Mouse (Mus musculus): ENCODE measurements around the gene Cdc14a. TPM values are rescaled to one million over a fixed set of nuclear protein-coding genes. Genes with fewer than 3 reads are reported as not detected.
"Not testable (repeated sequence)": the region's sequence is repeated elsewhere in the genome, so short reads cannot be mapped to it uniquely, and the experiment has no call there.

Gene Cdc14a
- polyA plus RNA-seq, 1 experiment from 2014 or later: 4.7 TPM

DNA sequence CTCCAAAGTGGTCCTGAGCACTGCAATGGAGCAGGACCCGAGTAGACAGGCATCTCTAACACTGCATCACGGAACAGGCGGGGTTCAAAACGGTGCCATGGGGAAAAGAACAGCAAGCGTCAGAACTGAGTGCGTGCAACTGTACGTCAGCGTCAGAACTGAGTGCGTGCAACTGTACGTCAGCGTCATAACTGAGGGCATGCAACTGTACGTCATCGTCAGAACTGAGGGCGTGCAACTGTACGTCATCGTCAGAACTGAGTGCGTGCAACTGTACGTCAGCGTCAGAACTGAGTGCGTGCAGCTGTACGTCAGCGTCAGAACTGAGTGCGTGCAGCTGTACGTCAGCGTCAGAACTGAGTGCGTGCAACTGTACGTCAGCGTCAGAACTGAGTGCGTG is 76.3 kb downstream of the Cdc14a start:
- H3K36me3 ChIP-seq (ENCODE audit: control insufficient read depth, insufficient read depth); H3K9me3 ChIP-seq (replicated peaks; ENCODE audit: control insufficient read depth, low read length); H3K4me3 ChIP-seq (ENCODE audit: low read length); H3K27ac ChIP-seq (ENCODE audit: low read length); H3K9ac ChIP-seq (ENCODE audit: low read length); H3K4me2 ChIP-seq (ENCODE audit: low read depth, low read length); H3K27me3 ChIP-seq (ENCODE audit: control insufficient read depth, insufficient read depth, low read length); ATAC-seq (replicated peaks; ENCODE audit: extremely low read depth, insufficient read depth, low FRiP score); H3K4me1 ChIP-seq (ENCODE audit: control insufficient read depth, insufficient read depth, low read length): not testable (repeated sequence)
- 91% methylated on average over 29 of the region's 29 CpGs for WGBS

DNA sequence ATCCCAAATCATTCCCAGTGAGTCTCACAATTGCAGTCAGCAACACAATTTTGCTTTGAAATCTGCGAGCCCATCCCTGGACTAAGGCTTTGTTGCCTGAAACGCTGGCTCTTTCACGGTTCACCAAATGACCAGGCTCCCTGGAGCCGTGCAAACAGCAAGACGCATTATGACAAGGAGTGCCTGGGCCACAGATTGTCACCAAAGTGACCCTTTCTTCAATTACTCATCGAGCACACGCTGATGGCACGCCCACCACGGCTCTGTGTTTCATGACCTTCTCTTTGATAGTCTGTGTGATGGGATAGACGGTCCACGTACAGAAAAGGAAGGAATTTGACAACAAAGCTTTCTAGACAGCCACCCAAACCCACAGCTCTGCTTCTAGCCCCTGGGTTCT is 78.6 kb downstream of the Cdc14a start:
- H3K4me2 ChIP-seq (ENCODE audit: low read depth, low read length): no peak overlapping the region

DNA sequence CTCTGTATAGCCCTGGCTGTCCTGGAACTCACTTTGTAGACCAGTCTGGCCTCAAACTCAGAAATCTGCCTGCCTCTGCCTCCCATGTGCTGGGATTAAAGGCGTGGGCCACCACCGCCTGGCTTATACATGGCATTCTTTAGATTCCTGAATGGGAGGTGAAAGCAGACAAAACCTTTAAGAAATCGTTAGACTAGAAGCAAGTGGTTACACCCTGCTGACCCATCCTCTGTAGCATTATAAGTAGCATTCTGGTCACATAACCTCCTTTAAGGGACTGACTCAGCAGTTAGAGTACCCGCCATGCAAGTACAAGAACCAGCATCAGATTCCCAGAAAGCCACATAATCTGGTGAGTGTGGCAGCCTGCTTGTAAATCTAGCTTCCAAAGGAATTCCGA is 81.6 kb downstream of the Cdc14a start:
- H3K36me3 ChIP-seq (ENCODE audit: control insufficient read depth, insufficient read depth): peaks cover 2% of the 10 kb centered on the region; the same call in 1 of the 2 replicates
- ATAC-seq (replicated peaks; ENCODE audit: extremely low read depth, insufficient read depth, low FRiP score): no peak
- H3K27me3 ChIP-seq (ENCODE audit: control insufficient read depth, insufficient read depth, low read length): no peaks in the 10 kb centered on the region
- H3K4me3 ChIP-seq (ENCODE audit: low read length): no peak overlapping the region
- no peaks in the 10 kb centered on the region for H3K9me3 ChIP-seq (replicated peaks; ENCODE audit: control insufficient read depth, low read length)
- no peaks in the 10 kb centered on the region for H3K4me1 ChIP-seq (ENCODE audit: control insufficient read depth, insufficient read depth, low read length)
- no peak overlapping the region for H3K4me2 ChIP-seq (ENCODE audit: low read depth, low read length)
- no peak overlapping the region for H3K27ac ChIP-seq (ENCODE audit: low read length)
- 84% methylated on average over 5 of the region's 5 CpGs for WGBS
- no peak overlapping the region for H3K9ac ChIP-seq (ENCODE audit: low read length)

More for the DNA sequence above, 78.6 kb downstream of the Cdc14a start:
- no peak overlapping the region for H3K4me3 ChIP-seq (ENCODE audit: low read length)
- no peaks in the 10 kb centered on the region for H3K4me1 ChIP-seq (ENCODE audit: control insufficient read depth, insufficient read depth, low read length)
- ATAC-seq (replicated peaks; ENCODE audit: extremely low read depth, insufficient read depth, low FRiP score): no peak
- 88% methylated on average over 11 of the region's 11 CpGs for WGBS
- H3K9me3 ChIP-seq (replicated peaks; ENCODE audit: control insufficient read depth, low read length): no peaks in the 10 kb centered on the region
- no peak overlapping the region for H3K27ac ChIP-seq (ENCODE audit: low read length)
- H3K9ac ChIP-seq (ENCODE audit: low read length): no peak overlapping the region
- H3K27me3 ChIP-seq (ENCODE audit: control insufficient read depth, insufficient read depth, low read length): no peaks in the 10 kb centered on the region
- H3K36me3 ChIP-seq (ENCODE audit: control insufficient read depth, insufficient read depth): peaks cover 2% of the 10 kb centered on the region; the same call in 1 of the 2 replicates

DNA sequence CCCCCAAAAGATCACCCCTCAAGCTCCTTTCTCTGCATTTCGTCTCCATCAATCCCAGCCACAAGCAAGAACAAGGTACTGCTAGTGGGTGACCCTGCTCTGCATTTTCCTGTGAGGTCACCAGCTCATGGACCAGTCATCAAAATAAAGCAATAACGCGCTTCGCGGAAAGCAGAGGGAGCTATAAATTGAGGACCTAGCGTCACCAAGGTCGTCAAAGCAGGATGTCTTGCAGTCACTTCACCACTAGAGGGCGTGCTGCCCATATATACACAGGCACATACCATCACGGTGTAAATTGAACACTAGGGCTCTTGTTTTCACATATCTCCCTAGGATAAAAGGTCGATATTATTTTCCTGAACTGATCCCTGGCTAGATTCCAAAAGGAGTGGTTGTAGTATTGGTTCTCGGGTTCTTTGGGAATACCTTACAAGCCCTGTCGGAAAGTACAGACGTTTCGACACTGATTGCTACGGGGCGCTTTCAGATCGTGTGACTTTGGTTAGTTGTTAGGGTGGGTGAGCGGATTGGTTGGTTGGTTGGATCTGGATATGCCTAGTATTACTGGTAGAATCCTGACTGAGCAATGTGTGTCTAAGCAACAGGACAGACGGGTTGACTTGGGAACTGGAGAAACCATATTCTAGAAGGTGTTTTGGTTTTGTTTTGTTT is 82.7 kb downstream of the Cdc14a start:
- Histone ChIP-seq H3K27ac (ENCODE audit: low read length) (no peak overlapping the region), H3K27me3 (ENCODE audit: control insufficient read depth, insufficient read depth, low read length) (no peaks in the 10 kb centered on the region), H3K4me2 (ENCODE audit: low read depth, low read length) (peak overlapping the region; percentile 45), H3K9ac (ENCODE audit: low read length) (no peak overlapping the region), H3K36me3 (ENCODE audit: control insufficient read depth, insufficient read depth) (peaks cover 2% of the 10 kb centered on the region; the same call in 1 of the 2 replicates), H3K9me3 (replicated peaks; ENCODE audit: control insufficient read depth, low read length) (no peaks in the 10 kb centered on the region), H3K4me1 (ENCODE audit: control insufficient read depth, insufficient read depth, low read length) (no peaks in the 10 kb centered on the region), H3K4me3 (ENCODE audit: low read length) (peak overlapping the region; percentile 13; the same call in 1 of the 2 replicates)
- 0 out of 2 replicates have a peak, but pooled peaks have one; percentile 60 for ATAC-seq (replicated peaks; ENCODE audit: extremely low read depth, insufficient read depth, low FRiP score)
- 42% methylated on average over 19 of the region's 19 CpGs for WGBS

DNA sequence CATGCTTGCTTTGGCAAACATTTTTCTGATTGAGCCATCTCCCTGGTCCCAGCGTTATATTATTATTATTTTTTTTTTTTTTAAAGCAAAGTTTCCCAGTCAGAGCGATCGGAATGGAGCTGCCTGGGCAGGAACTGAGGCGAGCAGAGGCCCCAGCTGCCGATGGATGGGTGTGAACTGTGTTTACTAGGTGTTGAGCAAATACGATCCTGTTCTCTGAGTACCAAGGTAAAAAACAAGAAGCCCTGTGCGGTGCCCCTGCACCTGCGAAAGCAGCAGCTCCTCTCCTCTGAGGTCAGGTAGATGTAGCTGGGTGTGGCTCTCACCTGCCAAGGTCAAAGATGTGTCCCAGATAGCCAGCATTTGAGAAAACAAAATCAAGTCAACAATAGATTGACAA is 83.6 kb downstream of the Cdc14a start:
- H3K4me2 ChIP-seq (ENCODE audit: low read depth, low read length): no peak overlapping the region
- H3K4me1 ChIP-seq (ENCODE audit: control insufficient read depth, insufficient read depth, low read length): no peaks in the 10 kb centered on the region
- no peaks in the 10 kb centered on the region for H3K9me3 ChIP-seq (replicated peaks; ENCODE audit: control insufficient read depth, low read length)
- H3K9ac ChIP-seq (ENCODE audit: low read length): no peak overlapping the region
- no peak for ATAC-seq (replicated peaks; ENCODE audit: extremely low read depth, insufficient read depth, low FRiP score)
- WGBS: 83% methylated on average over 8 of the region's 8 CpGs
- H3K27me3 ChIP-seq (ENCODE audit: control insufficient read depth, insufficient read depth, low read length): no peaks in the 10 kb centered on the region
- H3K27ac ChIP-seq (ENCODE audit: low read length): no peak overlapping the region
- no peaks in the 10 kb centered on the region for H3K36me3 ChIP-seq (ENCODE audit: control insufficient read depth, insufficient read depth)
- H3K4me3 ChIP-seq (ENCODE audit: low read length): no peak overlapping the region

DNA sequence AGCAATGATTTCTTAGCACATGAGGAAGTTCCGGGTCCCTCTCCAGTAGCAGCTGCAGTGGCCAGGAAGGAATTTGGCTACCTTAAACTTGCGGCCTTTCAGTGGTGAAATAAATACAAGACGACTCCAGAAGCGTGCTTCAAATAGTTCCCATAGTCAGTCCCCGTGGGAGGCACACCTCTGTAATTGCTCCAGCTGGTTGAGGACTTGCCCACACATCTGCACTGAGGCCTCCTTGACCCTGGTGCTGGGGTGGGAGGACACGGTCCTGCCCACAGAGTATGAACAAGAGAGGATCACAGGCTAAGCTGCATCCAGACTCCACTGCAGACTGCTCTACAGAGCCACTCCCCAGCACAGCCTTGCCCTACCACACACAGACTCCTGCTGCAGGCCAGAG is 85.2 kb downstream of the Cdc14a start:
- H3K4me2 ChIP-seq (ENCODE audit: low read depth, low read length): no peak overlapping the region
- no peak overlapping the region for H3K9ac ChIP-seq (ENCODE audit: low read length)
- no peak overlapping the region for H3K27ac ChIP-seq (ENCODE audit: low read length)
- WGBS: 80% methylated on average over 6 of the region's 6 CpGs
- no peaks in the 10 kb centered on the region for H3K36me3 ChIP-seq (ENCODE audit: control insufficient read depth, insufficient read depth)
- no peaks in the 10 kb centered on the region for H3K9me3 ChIP-seq (replicated peaks; ENCODE audit: control insufficient read depth, low read length)
- no peaks in the 10 kb centered on the region for H3K27me3 ChIP-seq (ENCODE audit: control insufficient read depth, insufficient read depth, low read length)
- H3K4me1 ChIP-seq (ENCODE audit: control insufficient read depth, insufficient read depth, low read length): no peaks in the 10 kb centered on the region
- ATAC-seq (replicated peaks; ENCODE audit: extremely low read depth, insufficient read depth, low FRiP score): no peak
- no peak overlapping the region for H3K4me3 ChIP-seq (ENCODE audit: low read length)

DNA sequence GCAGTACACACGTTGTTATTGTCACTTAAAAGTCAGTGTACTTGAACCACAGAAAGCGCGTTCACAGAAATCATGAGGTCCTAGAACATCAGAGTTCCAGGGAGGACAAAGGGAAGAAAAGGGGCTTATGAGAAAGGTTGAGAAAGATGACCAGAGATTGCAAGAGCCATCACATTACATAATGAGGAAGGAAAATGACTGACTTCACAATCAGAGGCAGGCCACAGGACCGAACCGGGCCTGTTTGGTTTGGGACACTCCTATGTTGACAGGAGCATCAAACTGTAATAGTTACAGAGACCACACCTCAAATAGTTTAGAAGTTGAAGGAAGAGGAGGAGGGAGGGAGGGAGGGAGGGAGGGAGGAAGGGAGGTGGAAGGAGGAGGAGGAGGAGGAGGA is 86.0 kb downstream of the Cdc14a start:
- H3K27me3 ChIP-seq (ENCODE audit: control insufficient read depth, insufficient read depth, low read length): no peaks in the 10 kb centered on the region
- no peak overlapping the region for H3K4me2 ChIP-seq (ENCODE audit: low read depth, low read length)
- no peaks in the 10 kb centered on the region for H3K9me3 ChIP-seq (replicated peaks; ENCODE audit: control insufficient read depth, low read length)
- no peaks in the 10 kb centered on the region for H3K36me3 ChIP-seq (ENCODE audit: control insufficient read depth, insufficient read depth)
- ATAC-seq (replicated peaks; ENCODE audit: extremely low read depth, insufficient read depth, low FRiP score): no peak
- no peaks in the 10 kb centered on the region for H3K4me1 ChIP-seq (ENCODE audit: control insufficient read depth, insufficient read depth, low read length)
- H3K27ac ChIP-seq (ENCODE audit: low read length): no peak overlapping the region
- 92% methylated on average over 5 of the region's 5 CpGs for WGBS
- H3K4me3 ChIP-seq (ENCODE audit: low read length): no peak overlapping the region
- no peak overlapping the region for H3K9ac ChIP-seq (ENCODE audit: low read length)

DNA sequence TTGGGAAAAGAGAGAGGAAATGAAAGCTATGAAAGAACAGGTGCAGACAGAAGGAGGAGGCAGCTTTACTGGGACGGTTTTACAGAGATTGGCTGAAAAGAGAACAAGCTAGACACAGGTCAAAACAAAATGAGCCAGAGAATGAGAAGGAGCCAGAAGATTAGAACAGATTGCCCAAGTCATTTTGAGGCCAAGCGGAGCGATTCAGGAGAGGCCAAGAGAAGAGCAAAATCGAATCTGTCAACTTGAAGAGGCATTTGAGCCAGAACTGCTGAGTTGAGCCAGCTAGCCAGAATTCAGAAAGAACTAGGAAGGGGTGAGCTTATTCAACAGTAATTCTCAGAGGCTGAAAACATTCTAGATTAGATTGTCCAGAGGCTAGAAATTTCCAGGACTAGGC is 88.8 kb downstream of the Cdc14a start:
- ATAC-seq (replicated peaks; ENCODE audit: extremely low read depth, insufficient read depth, low FRiP score): no peak
- no peak overlapping the region for H3K27ac ChIP-seq (ENCODE audit: low read length)
- no peak overlapping the region for H3K4me3 ChIP-seq (ENCODE audit: low read length)
- WGBS: 78% methylated on average over 4 of the region's 4 CpGs
- no peaks in the 10 kb centered on the region for H3K4me1 ChIP-seq (ENCODE audit: control insufficient read depth, insufficient read depth, low read length)
- H3K9me3 ChIP-seq (replicated peaks; ENCODE audit: control insufficient read depth, low read length): no peaks in the 10 kb centered on the region
- no peak overlapping the region for H3K4me2 ChIP-seq (ENCODE audit: low read depth, low read length)
- no peaks in the 10 kb centered on the region for H3K27me3 ChIP-seq (ENCODE audit: control insufficient read depth, insufficient read depth, low read length)
- no peak overlapping the region for H3K9ac ChIP-seq (ENCODE audit: low read length)
- H3K36me3 ChIP-seq (ENCODE audit: control insufficient read depth, insufficient read depth): no peaks in the 10 kb centered on the region

DNA sequence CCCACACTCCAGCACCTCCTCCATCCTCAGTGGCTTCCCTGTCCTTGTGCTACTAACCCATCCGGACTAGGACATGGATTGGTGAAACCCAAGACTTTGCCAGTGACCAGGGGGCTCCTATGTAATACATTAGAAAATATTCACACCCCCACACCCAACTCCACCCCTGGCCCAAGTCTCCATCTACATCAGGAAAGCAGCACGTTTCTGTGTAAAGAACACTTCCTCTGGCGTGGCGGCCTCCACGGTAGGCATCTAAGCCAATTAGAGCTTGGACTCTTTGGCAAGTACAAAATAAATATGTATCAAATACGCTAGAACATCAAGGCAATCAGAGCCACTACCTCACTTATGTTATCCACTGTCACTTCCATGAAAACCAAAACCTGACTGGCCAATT is 90.1 kb downstream of the Cdc14a start:
- Histone ChIP-seq H3K4me2 (ENCODE audit: low read depth, low read length) (no peak overlapping the region), H3K36me3 (ENCODE audit: control insufficient read depth, insufficient read depth) (no peaks in the 10 kb centered on the region), H3K9ac (ENCODE audit: low read length) (no peak overlapping the region), H3K27me3 (ENCODE audit: control insufficient read depth, insufficient read depth, low read length) (no peaks in the 10 kb centered on the region), H3K9me3 (replicated peaks; ENCODE audit: control insufficient read depth, low read length) (no peaks in the 10 kb centered on the region), H3K4me1 (ENCODE audit: control insufficient read depth, insufficient read depth, low read length) (no peaks in the 10 kb centered on the region), H3K27ac (ENCODE audit: low read length) (no peak overlapping the region), H3K4me3 (ENCODE audit: low read length) (no peak overlapping the region)
- no peak for ATAC-seq (replicated peaks; ENCODE audit: extremely low read depth, insufficient read depth, low FRiP score)
- WGBS: 84% methylated on average over 6 of the region's 6 CpGs

Data from heart, embryonic 16.5 days (tissue).